Mouse (Mus musculus) cerebellum, adult 9-10 months (tissue): ENCODE measurements around the gene Trrap.

Source experiments
- DNase-seq: peaks from one replicate; pipeline ENCODE4 v3.0.0; 2022

Trrap gene

GRCm38 (mm10) chr5:144793374-144793773 lies 25.8 kb downstream of the Trrap start:
- DNase-seq: no peak

DNA sequence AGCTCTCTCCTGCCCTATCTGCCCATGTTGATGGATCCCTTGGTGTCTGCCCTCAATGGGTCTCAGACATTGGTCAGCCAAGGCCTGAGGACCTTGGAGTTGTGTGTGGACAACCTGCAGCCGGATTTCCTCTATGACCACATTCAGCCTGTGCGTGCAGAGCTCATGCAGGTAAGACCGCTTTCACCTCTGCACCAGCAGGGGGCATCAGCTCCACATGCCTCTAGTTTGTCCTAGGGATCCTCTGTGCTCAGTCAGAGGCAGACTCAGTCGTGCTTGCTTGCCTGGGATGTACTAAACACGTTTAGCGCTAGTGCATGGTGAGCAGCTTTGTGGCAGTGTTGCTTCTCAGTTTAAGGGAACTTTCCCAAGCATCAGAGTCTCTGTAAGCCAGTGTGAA lies 27.2 kb downstream of the Trrap start:
- DNase-seq: peak; percentile 39

DNA sequence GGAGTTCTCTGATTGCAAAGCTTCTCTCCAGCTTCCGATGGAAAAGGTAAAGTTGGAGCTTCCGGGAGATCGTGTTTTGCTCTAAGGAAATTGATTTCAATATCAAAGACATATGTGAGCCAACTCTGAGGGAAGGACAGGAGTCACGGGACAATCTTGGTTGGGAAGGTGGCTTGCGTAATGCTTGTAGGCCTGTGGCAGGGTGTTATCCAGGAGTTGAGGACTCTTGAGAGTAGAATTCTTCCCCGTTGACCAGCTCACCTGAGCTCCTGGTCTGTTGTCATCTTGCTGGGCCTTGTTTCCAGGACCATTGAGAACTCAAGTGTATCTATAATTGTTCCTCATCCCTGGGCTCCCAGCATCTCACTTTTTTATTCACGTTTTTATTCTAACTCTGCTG lies 29.6 kb downstream of the Trrap start:
- DNase-seq: no peak

DNA sequence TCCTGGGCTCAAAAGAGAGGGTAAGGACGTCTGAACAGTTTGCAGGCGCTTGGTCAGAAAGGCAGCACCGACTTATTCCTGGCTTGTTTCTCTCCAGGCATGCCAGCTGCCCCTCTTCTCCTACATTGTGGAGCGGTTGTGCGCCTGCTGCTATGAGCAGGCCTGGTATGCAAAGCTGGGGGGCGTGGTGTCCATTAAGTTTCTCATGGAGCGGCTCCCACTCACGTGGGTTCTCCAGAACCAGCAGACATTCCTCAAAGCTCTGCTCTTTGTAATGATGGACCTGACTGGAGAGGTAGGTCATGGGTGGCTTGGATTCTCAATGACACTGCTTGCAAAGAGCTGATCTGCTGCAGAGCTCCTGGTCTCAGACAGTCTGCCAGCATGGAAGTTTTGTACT lies 35.5 kb downstream of the Trrap start:
- DNase-seq: no peak

DNA sequence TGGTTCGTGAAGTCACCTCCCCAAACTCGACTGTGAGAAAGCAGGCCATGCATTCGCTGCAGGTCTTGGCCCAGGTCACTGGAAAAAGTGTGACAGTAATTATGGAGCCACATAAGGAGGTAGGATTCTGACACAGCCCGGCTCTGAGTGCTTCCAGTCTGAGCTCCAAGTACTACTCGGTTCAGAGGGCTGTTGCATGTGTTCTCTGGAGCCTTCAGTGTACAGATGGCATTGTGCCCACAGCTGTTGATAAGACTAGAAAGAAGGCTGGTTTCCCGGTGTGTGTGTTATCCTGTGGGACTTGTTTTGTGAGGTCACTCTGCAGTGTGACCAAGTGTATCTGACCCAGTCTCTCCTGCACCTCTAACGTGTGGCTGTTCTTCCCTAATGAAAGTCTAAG lies 36.6 kb downstream of the Trrap start:
- DNase-seq: no peak

DNA sequence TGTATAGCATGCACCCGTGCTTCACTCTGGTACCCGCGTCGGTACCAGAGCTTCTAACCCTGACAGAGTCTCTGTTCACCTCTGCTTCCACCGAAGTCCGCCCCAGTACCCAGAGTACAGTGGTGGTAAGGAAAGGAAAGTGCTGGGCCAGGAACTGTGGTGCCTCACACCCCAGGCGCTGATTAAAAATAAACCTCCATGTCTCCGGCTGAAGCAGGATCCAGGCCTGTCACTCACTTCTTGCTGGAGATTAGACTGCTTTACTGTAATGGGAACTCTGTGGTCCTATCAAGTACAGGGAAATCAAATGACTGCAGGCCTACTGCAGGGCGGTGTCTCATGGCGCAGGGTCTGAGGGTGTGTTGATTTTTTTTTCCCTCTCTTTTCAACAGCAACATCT lies 39.4 kb downstream of the Trrap start:
- DNase-seq: no peak

DNA sequence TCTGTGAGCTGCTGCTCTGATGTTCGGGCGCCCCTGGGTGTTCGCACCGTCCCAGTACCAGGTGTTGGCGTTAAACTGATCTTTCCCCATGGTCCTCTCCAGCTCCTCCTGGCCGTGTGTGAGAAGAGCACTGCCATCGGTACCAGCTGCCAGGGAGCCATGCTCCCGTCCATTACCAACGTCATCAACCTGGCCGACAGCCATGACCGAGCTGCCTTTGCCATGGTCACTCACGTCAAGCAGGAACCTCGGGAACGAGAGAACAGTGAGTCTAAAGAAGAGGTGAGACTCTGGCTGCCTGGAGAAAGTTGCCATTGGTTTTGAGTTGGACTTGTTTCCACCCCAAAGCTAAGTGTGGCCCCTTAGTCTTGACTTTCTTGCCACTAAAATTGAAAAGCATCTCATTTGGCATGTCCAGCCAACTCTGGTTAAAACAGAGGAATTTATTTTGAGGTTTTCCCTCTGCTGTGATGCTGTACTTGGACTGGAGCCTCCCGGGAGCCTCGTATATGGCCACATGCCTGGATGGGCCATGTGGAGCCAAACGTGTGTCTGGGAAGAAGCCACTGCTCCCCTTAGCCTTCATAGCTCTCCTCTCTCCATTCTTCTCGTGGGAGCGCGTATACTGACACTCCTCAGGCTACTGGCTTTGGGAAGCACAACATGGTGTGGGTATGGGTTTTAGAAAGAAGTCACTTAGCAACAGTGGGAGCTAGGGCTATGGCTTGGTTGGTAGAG lies 61.0 kb downstream of the Trrap start:
- peak; percentile 78 for DNase-seq

- no peak for DNase-seq
These were observed 62.1 kb downstream of the Trrap start for GRCm38 (mm10) chr5:144829631-144830030.

DNA sequence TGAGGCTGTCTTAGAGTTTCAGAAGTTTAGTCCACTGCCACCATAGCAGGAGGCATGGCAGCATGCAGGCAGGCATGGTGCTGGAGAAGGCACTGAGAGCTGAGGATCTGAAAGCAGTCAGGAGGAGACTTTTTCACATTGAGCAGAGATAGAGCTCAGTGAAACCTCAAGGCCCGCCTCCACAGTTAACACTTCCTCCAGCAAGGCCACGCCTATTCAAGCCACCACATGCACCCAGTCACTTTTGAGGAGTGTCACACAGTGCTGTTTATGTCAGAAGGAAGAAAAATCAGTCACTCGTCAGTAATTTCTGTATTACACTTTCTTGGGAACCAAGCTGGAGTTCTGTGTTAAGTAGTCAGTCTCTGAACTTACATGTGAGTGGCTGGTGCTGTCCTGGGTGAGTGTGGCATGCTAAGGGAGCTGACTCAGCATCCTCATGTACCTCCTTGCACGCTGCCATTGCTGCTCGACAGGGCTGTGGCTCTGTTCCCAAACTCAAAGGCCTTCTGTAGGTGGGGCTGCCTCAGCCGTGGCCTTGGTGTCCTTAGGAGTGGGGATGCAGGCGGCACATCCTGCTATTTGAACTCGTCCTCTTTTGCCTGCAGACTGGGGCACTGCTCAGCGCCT lies 64.4 kb downstream of the Trrap start:
- DNase-seq: no peak

DNA sequence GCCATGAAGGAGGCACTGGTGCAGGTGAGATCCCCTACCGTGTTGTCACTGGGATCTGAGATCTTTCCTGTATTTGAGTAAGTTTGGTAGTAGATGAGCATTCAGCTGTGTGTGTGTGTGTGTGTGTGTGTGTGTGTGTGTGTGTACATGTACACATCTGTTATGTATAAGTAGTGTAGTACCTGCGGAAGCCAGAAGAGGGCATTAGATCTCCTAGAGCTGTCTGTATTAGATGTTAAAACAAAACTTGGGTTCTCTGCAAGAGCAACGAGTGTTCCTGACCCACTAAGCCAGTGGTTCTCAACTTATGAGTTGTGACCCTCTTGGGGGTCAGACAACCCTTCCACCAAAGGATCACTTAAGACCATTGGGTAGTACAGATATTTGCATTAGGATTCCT lies 68.6 kb downstream of the Trrap start:
- DNase-seq: peak; percentile 47

DNA sequence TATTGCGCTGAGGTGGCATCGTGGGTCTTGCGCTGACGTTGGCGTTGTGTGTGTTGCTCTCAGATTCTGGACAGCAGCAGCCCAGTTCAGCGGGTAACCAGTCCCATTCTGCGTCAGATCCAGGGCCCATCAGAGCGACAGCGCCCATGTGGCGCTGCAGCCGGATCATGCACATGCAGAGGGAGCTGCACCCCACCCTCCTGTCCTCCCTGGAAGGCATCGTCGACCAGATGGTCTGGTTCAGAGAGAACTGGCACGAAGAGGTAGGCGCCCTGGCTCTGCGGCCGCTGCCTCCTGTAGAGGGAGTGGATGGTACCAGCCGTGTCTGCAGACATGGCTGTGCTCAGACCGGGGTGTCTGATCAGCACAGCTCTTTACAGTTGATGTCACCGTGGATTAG lies 77.8 kb downstream of the Trrap start:
- peak; percentile 90 for DNase-seq

GRCm38 (mm10) chr5:144848735-144849134 lies 81.2 kb downstream of the Trrap start:
- DNase-seq: no peak

GRCm38 (mm10) chr5:144849932-144850331 lies 82.4 kb downstream of the Trrap start:
- no peak for DNase-seq

GRCm38 (mm10) chr5:144851820-144852219 lies 84.3 kb downstream of the Trrap start:
- DNase-seq: no peak

- no peak for DNase-seq
These were observed 86.4 kb downstream of the Trrap start for GRCm38 (mm10) chr5:144853931-144854330.

- no peak for DNase-seq
These were observed 88.4 kb downstream of the Trrap start for GRCm38 (mm10) chr5:144855936-144856335.

- DNase-seq: no peak
These were observed 91.0 kb downstream of the Trrap start for GRCm38 (mm10) chr5:144858527-144858926.

DNA sequence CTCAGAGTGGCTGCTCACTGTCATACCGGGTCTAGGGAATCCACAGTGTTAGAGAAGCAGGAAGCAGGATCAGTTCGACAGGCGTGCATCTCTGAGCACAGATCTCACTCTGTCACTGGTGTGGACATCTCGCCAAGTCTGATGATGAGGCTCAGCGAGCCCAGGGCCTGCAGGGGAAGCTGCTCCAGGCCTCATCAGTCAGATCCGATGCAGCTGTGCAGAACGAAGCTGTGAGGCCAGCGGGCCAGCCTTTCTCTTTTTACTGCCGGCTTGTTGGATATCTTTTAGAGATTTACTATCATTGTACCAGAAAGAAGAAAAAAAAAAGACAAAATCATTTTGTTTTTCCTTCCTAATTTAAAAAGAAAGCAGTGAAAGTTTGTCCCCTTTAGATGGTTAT lies 91.8 kb downstream of the Trrap start:
- no peak for DNase-seq

GRCm38 (mm10) chr5:144860913-144861312 lies 93.4 kb downstream of the Trrap start:
- no peak for DNase-seq

DNA sequence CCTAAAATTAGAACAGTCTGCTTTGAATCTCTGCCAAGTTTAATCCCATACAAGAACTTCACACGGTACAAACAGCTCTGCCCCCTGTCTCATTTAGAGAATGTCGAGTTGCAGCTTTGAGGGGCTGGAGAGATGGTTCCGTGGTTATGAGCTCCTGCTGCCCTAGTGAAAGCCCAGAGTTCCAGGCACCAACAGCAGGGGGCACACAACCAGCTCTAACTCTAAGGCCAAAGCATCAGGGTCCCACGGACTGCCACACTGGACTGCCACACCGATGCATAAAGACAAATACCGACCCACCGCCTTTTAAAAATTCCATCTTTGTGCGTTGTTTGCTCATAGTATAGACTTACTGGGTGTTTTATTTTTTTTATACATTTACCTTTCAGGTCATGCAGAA lies 99.4 kb downstream of the Trrap start:
- DNase-seq: no peak

- DNase-seq: no peak
These were observed 101.9 kb downstream of the Trrap start for GRCm38 (mm10) chr5:144869466-144869865.

- no peak for DNase-seq
These were observed 103.2 kb downstream of the Trrap start for GRCm38 (mm10) chr5:144870782-144871181.

GRCm38 (mm10) chr5:144871775-144872174 lies 104.2 kb downstream of the Trrap start:
- DNase-seq: no peak

GRCm38 (mm10) chr5:144872326-144872725 lies 104.8 kb downstream of the Trrap start:
- DNase-seq: no peak

DNA sequence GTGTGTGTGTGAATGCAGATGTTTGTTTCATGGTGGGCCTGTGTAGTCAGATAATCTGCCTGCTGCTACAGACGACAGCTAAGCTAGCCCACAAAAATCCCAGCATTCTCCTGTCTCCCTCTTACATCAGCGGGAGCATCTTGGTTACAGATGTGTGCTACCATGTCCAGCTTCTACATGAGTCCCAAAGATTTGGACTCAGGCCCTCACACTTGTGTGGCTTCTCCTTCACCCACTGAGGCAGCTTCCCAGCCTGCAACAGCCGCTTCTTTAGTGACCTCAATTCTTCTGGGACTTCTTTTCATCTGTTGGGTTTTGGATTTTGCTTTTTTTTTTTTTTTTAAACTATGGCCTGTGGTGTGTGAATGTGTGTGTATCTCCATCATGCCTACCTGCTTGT lies 105.3 kb downstream of the Trrap start:
- no peak for DNase-seq
